Mouse (Mus musculus) left cerebral cortex, adult 8-10 months (tissue): ENCODE results near the gene Sh3pxd2a. TPM values are rescaled to one million over a fixed set of nuclear protein-coding genes. Genes with fewer than 3 reads are reported as not detected.
A peak's percentile ranks its signal among the peaks of the same experiment; 100 is the strongest.

Source experiments
- DNase-seq, 2 experiments: peaks; one replicate each; pipeline ENCODE4 v3.0.0; 2022; ENCODE audit warnings: low spot score in 2 of 2
- total RNA-seq, 4 experiments: library from RNA; stranded (reverse); gene quantifications; 2 replicates each; pipeline ENCODE4 v1.2.4; 2022

Sh3pxd2a gene
- total RNA-seq, 4 experiments from 2014 or later, result 29.9 to 33.2 (median 31.8) TPM

- DNase-seq, result no peak
Observed at GRCm38 (mm10) chr19:47457711-47458503, 6.3 kb downstream of the Sh3pxd2a start.

- no peak for DNase-seq
Observed at GRCm38 (mm10) chr19:47456021-47456420, 8.2 kb downstream of the Sh3pxd2a start.

- no peak for DNase-seq
Observed at GRCm38 (mm10) chr19:47455001-47455755, 9.0 kb downstream of the Sh3pxd2a start.

- DNase-seq, result no peak
Observed at GRCm38 (mm10) chr19:47454167-47455000, 9.8 kb downstream of the Sh3pxd2a start.

GRCm38 (mm10) chr19:47453352-47453751, 10.8 kb downstream of the Sh3pxd2a start:
- no peak for DNase-seq

GRCm38 (mm10) chr19:47452682-47453081, 11.5 kb downstream of the Sh3pxd2a start:
- no peak for DNase-seq

GRCm38 (mm10) chr19:47452211-47452610, 12.0 kb downstream of the Sh3pxd2a start:
- no peak for DNase-seq

- DNase-seq, result no peak
Observed at GRCm38 (mm10) chr19:47451476-47452113, 12.6 kb downstream of the Sh3pxd2a start.

- no peak for DNase-seq
Observed at GRCm38 (mm10) chr19:47450261-47451137, 13.7 kb downstream of the Sh3pxd2a start.

- DNase-seq, result no peak
Observed at GRCm38 (mm10) chr19:47449513-47450227, 14.5 kb downstream of the Sh3pxd2a start.

- DNase-seq, result no peak
Observed at GRCm38 (mm10) chr19:47448618-47449151, 15.5 kb downstream of the Sh3pxd2a start.

GRCm38 (mm10) chr19:47446841-47447365, 17.3 kb downstream of the Sh3pxd2a start:
- peak in 1 of 2 experiments; percentile 28 for DNase-seq

- DNase-seq, result no peak
Observed at GRCm38 (mm10) chr19:47446130-47446529, 18.1 kb downstream of the Sh3pxd2a start.

GRCm38 (mm10) chr19:47445726-47446125, 18.5 kb downstream of the Sh3pxd2a start:
- DNase-seq, result no peak

- no peak for DNase-seq
Observed at GRCm38 (mm10) chr19:47444488-47444887, 19.7 kb downstream of the Sh3pxd2a start.

- DNase-seq, result no peak
Observed at GRCm38 (mm10) chr19:47442294-47442627, 21.9 kb downstream of the Sh3pxd2a start.

GRCm38 (mm10) chr19:47441541-47442293, 22.5 kb downstream of the Sh3pxd2a start:
- DNase-seq, result no peak

GRCm38 (mm10) chr19:47440967-47441366, 23.2 kb downstream of the Sh3pxd2a start:
- no peak for DNase-seq
